Mouse (Mus musculus) adrenal gland, postnatal 36 days (tissue): Measurements from ENCODE around the gene Mesp2. TPM values are rescaled to one million over a fixed set of nuclear protein-coding genes. Genes with fewer than 3 reads are reported as not detected.

Experiments used
- DNase-seq, 2 experiments: peaks; one replicate each; pipeline ENCODE4 v3.0.0; 2021; ENCODE audit warnings: mixed read lengths in 1 of 2
- total RNA-seq, 2 experiments: library from RNA; stranded (reverse); gene quantifications; 2 replicates each; pipeline ENCODE4 v1.2.3; 2021

The Mesp2 gene
- total RNA-seq, 2 experiments from 2014 or later = 0.26 to 0.79 TPM

- DNase-seq = no peak
These were observed 51.3 kb downstream of the Mesp2 start for GRCm38 (mm10) chr7:79861794-79862193.

Other genes with a start within 250 kb of the Mesp2 start
- 10 to 100 TPM; 16.5 to 56.2 TPM for gene Rhcg, start 193.1 kb upstream of the Mesp2 start, total RNA-seq
- under 1 TPM; 0.49 to 0.50 TPM for gene Ticrr, start 150.5 kb upstream of the Mesp2 start, total RNA-seq
- 1 to 10 TPM; 4.1 TPM for gene Kif7, start 95.0 kb upstream of the Mesp2 start, total RNA-seq
- gene Plin1, start 77.8 kb upstream of the Mesp2 start, total RNA-seq = 100 to 1,000 TPM; 500 to 527 TPM
- 10 to 100 TPM; 49.2 to 49.3 TPM for gene Pex11a, start 67.6 kb upstream of the Mesp2 start, total RNA-seq
- gene Wdr93, start 67.6 kb upstream of the Mesp2 start, total RNA-seq = 1 to 10 TPM; 1.6 to 2.0 TPM
- not detected for gene Mesp1, start 16.9 kb upstream of the Mesp2 start, total RNA-seq
- 10 to 100 TPM in 1 of 2 experiments, 1 to 10 TPM in 1; 9.2 to 10.8 TPM for gene Anpep, start 50.3 kb downstream of the Mesp2 start, total RNA-seq
- 10 to 100 TPM; 25.8 to 30.7 TPM for gene Ap3s2, start 109.9 kb downstream of the Mesp2 start, total RNA-seq
- gene Arpin, start 124.6 kb downstream of the Mesp2 start, total RNA-seq = 10 to 100 TPM; 15.2 to 21.2 TPM
- gene Zfp710, start 214.1 kb downstream of the Mesp2 start, total RNA-seq = 10 to 100 TPM; 14.2 to 15.5 TPM